Mouse (Mus musculus): ENCODE measurements at regions not wholly inside any gene's neighbourhood (a gene's known extent, or its start where the extent isn't known, plus 50 kb on each side); places are given as distances from the start of the nearest gene placed in this dataset.

DNA sequence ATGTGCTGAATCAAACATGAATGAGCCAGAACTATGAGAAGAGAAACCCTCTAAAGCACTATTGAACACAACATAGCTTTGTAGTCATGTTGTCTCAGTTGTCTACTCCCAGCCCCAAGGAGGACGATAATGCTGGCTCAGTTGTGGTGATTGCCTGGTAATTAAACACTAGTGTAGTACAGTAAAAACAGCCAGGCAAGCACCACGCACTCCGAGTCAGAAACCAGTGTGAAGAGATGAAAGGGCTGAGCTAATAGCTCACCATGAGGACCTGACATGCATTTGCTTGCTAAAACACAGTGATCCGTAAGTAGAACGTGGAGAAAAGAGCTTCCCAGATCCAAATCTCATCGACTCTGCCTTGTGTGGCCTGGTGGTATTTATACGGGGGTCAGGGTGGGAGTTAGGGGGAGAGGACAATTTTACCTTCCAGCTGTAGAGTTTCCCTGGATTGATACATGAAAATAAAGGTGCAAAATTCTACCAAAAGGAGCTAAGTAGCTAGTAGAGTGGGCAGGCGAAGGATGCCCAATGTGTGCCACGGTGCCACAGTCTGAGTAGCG is 80.0 kb upstream of the Otx2 start:
- no peak for DNase-seq (ENCODE audit: low read depth, low spot score)

DNA sequence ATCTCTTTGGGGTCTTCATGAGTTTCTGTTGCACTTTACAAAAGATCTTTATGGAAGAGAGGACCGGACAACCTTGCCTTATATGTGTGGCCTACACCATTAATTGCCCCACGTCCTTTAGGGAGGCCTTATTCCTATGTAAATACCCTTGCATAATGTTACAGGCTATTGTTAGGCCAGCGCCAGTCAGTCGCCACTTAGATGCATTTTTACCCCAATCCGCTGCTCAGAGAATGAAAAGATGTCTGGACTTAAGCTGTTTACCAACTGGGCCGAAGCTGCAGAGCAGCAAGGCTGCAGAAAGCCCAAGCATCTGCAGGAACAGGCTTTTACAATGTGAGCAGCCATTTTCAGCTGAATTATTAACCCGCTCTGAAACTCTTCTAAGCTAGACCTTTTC is 79.5 kb upstream of the Otx2 start:
- DNase-seq (ENCODE audit: low read depth, low spot score): no peak

DNA sequence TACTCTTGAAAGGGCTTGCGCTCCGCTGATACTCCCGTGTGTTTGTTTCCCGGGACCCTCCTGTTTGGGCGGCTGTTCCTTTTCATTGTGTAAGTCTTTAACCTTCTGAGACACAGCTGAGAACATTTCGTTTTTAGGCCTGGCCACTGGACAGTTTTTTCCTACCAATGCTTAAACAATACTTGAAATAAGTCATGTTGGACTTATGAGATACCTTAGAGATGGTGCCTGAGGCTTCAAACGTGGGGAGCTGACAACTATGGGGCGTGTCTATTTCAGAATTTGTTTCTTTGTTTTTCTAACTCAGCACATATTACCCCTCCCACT is 78.9 kb upstream of the Otx2 start:
- no peak for DNase-seq (ENCODE audit: low read depth, low spot score)

DNA sequence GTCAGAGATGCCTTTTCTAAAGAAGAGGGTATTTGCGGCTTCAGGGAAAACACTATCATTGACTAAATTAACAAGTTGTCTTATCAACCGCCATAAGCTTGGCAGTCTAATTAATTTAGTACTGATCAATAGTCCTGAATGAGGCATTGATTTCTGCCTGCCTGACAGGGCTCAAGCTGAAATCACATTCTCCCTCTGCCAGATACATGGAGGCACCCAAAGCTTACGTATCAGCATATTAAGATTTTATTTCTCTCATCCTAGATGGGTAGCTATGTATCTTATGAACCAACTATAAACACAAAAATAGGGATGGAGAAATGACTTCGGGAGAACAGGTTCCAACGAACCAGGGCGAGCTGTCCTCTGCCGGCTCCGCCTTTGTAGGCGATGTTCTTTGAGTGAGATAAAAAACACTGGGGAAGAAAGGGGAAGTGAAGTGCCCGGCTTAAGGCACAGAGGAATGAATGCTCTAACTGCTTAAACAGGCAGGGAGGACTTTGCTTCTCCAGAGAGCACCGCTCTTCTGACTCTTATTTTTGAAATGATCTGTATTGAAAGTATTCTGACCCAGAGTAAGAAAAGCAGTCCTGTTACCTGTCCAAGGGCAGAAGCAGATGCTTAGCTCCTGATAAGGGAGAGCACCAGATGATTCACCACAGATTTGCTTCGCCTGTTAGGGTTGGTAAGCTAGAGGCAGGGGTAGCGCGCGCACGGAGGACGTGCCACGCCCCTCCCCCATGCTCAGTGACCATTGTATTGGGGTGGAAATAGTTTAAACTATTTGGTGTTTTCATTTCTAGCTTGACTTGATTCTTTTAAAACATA is 78.3 kb upstream of the Otx2 start:
- no peak for DNase-seq (ENCODE audit: low read depth, low spot score)

DNA sequence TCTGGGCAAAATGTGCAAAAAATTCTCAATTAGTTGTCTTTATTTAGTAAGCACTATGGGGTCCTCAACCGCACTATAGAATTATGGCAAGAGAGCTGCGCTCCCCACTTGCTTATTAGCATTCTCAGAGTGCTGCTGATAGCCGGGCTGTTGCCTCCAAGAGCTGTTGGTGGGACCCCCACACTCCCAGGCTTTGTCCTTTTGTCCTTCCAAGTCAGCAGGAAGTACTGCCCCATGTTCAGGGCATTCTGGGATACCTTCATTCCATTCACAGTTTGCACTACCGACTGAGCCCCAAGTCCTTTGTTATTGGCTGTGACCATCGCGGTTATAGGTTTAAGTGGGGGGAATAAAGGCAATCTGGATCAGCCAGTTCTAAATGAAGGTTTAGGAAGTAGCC is 77.4 kb upstream of the Otx2 start:
- DNase-seq (ENCODE audit: low read depth, low spot score): no peak

DNA sequence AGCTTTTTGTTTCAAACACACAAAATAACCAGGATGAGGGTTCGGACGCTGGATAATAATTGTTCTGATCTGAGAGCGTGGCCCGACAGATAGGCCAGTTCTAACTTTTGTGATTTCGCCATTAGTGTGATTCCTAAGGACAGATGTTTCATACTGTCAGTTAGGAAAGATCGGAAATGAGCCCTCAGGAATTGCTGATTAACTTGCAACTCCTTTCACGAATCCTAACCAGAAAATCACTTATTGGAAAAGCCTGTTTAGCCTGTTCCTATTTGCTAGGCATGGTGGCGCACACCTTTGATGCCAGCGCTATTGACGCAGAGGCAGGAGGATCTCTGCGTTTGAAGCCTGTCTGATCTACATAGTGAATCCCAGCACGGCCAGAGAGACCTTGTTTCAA is 75.4 kb upstream of the Otx2 start:
- no peak for DNase-seq (ENCODE audit: low read depth, low spot score)

DNA sequence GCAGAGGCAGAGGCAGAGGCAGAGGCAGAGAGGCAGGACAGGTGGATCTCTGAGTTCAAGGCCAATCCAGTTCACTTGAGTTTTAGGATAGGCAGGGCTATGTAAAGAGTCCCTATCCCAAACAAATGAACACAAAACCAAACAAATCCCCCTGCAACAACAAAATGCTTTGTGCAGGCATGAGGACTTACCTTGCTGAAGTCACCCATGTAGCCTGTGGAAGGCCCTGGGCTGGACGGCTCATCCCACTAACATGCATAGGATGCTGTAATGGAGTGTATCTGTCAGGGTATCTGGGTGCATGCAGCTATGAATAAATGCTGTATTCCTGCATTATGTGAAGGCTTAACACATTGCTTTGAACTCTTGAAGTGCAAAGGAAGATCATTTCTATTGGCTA is 74.3 kb upstream of the Otx2 start:
- no peak for DNase-seq (ENCODE audit: low read depth, low spot score)

DNA sequence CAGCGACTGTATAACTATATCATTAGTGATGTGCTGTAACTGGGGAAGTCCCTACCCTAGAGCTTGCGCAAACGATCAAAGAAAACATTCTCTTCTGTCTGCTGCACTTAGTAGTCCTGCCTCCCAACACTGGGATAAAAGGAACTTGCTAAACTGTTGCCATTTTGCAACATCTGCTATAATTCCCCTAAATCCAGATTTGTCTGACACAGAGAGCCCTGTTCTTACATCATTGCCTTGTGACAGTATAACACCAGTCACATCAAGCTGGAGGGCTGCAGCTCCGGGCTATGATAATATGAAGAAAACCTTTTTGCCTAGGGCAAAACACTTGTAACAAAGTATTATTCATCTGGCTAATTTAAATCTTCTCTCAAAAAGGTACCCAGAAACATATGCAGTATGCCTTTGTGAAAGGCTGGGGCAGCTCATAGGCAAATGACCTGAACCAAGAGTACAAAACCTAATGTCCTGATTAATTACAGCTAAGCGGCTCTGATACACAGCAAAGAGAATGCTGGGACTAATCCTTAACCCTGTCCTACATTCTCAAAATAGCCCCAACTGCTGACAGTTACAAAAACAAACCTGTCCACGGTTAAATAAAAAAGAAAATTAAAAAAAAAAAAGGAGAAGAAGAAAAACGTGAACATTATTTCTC is 67.5 kb upstream of the Otx2 start:
- no peak for DNase-seq (ENCODE audit: low read depth, low spot score)

DNA sequence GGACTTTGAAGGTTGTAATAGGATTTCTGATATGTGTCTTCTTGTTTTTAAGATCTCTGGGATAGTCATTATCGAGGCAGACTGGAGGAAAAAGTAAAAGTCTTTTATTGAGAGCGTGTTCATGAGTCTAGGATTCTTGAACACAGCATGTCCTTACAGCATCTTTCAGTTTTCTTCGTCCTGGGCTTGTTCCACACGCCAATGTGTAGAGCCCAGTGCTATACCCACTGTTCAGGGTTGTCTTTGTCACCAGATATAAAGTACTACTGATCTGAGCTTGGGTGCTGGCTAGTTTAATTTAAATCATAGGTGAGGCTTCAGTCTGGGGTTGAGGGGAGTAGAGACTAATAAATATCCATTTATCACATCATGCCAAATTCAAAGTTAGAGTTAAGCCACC is 65.5 kb upstream of the Otx2 start:
- DNase-seq (ENCODE audit: low read depth, low spot score): no peak

DNA sequence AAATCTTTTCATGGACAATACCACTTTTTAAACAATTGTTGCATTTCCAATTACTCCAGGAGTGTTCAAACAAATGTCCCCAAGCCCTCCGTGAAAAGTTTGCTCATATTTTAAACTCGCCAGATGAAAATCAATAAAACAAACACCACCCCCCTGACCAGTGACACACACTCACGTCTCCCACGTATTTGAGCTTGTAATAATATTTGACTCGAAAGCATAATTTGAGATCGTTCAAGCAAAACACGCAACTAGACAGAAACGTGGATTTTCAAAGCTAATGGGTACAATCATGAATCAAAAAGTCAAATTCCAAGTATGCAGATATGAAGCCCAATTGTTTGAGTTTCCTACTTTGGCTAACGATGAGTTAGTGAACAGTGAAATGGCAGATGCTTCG is 65.0 kb upstream of the Otx2 start:
- DNase-seq (ENCODE audit: low read depth, low spot score): no peak

DNA sequence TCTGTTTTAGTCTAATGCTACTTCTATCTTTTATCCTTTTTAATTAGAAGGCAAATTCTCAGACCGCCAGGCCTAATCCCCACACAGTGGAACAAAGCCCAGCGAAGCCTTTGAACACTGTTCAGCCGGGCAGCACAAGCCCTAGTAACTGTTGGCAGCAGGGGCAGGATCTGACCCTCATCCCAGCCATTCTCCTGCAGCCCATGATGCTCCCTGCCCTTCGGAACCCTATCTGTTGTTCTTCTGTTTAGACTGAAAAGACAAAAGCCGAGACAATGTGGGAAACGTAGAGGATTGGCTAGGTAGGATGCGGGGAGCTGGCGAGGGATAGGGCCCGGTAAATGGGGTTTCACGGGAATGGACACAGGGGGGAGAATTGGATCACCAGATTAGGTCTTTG is 64.6 kb upstream of the Otx2 start:
- DNase-seq (ENCODE audit: low read depth, low spot score): no peak

DNA sequence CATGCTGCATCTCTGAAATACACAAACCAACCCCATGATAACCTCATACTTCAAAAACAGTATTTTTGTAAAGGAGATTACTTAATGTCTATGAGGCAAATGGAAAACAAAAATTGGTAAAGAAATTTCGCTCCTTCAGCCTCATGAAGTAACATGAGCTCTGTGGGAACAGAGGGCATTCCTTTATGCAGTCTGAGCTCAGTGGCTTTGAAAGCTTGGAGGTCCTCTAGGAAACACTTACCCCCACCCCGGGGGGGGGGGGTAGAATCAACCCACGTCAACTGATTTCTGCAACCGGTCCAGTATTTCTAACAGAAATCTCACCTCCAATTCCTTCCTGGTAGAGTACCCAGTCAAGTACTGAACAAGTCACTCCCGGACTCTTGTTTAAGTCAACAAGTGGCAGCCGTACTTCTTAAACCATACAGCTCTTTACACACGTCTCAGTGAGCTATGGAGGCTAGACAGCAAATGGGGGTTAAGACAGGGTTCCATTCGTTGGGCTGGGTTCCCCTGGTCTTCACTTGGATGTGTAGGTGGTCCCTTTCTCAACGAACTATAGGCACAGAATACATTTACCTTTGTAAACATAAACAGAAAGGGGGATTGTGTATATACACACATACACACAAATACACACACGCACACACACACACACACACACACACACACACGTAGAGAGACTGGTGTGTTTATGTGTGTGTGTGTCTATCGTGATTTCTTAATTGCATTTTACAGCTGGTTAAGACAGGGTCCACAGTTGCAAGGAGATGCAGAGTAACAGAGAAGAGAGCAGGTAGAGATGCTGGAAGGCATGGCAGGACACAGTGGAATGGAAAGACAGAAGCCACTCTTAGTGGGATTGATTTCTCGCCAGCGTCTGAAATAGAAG is 63.6 kb upstream of the Otx2 start:
- DNase-seq (ENCODE audit: low read depth, low spot score): no peak

DNA sequence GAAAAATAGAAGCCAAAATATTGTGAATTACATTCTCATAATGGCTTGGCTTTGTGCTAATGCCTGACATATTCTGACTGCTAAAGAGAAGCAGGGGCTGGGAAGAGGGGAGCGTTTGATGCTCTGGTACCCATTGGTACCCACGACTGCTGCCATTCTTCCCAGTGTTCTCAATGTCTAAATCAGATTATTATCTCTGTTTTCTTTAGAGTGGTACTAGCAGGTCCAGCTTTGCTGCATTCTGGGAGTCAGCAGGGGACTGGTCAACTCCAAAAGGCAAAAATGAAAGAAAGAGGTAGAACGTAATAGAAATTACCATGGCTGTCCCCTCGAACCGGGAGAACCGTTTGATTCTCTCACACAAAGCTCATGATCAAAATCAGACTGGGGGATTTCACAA is 62.6 kb upstream of the Otx2 start:
- DNase-seq (ENCODE audit: low read depth, low spot score): no peak

DNA sequence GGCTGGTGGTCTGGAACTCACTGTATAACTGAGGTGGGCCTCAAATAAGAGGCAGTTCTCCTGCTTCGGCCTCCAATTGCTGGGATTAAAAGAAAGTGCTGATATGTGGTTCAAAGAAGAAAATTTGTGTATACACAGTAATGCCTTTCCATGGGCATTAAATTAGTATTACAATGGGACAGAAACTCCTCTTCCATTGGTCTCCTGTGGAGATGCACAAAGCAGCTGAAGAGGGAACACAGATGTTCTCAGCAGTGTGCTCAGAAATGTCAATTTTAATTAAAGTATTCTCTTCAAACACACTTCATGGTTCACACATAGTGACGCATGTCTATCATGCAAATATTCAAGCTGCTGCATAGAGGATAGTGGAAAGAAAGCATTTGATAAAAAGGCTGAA is 56.4 kb upstream of the Otx2 start:
- no peak for DNase-seq (ENCODE audit: low read depth, low spot score)

Measured in forelimb bud, embryonic 11.5 days (tissue).